Mouse (Mus musculus): Measurements from ENCODE around the gene Arxes2. TPM values are rescaled to one million over a fixed set of nuclear protein-coding genes. Genes with fewer than 3 reads are reported as not detected.

The Arxes2 gene
- total and polyA plus RNA-seq, 2 experiments from 2014 or later = 14.9 to 37.5 TPM

- 41% methylated on average over 4 of the region's 4 CpGs for WGBS
- Histone ChIP-seq H3K27ac (ENCODE audit: low read depth) (peak overlapping the region; percentile 68), H3K36me3 (replicated peaks; ENCODE audit: control insufficient read depth, insufficient read depth, low read length) (no peaks in the 10 kb centered on the region), H3K9me3 (replicated peaks; ENCODE audit: control insufficient read depth, low read length) (no peaks in the 10 kb centered on the region), H3K4me1 (ENCODE audit: control insufficient read depth, insufficient read depth) (no peaks in the 10 kb centered on the region), H3K4me2 (ENCODE audit: low read depth, low read length) (no peak overlapping the region), H3K4me3 (ENCODE audit: low read depth, low read length) (no peak overlapping the region), H3K9ac (replicated peaks; ENCODE audit: low read depth, low read length) (no peak overlapping the region), H3K27me3 (ENCODE audit: control insufficient read depth, insufficient read depth, low read length) (no peaks in the 10 kb centered on the region)
- DNase-seq (ENCODE audit: low spot score) (no peak), ATAC-seq (ENCODE audit: insufficient read depth, low read depth) (peak; percentile 59; the same call in 1 of the 2 replicates)
- TF ChIP-seq CTCF (IDR thresholded peaks at IDR 0.05; ENCODE audit: low read depth) (no peak), EP300 (IDR thresholded peaks at IDR 0.05; ENCODE audit: low read depth) (no peak)
These were observed 34.1 kb upstream of the Arxes2 start for GRCm38 (mm10) chrX:135959536-135959935.

DNA sequence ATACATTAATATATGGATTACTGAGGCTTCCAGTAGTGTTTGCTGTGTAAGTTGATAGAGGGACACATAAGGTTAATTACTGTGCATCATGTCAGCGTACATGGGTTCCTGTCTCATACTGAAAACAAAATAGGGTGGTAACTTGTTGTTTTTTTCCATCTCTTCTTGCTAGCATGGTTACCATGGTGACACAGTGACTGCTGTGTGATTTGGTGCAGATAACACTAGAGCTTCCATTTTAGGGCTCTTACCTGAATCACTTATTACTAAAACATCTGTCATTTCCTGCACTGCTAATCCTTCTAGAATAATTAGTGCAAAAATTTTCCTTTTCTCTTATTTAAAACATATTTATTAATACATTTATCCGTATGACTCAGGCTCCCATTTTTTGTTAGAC lies 31.3 kb upstream of the Arxes2 start:
- H3K4me2 ChIP-seq (ENCODE audit: low read depth, low read length) = no peak overlapping the region
- H3K27me3 ChIP-seq (ENCODE audit: control insufficient read depth, insufficient read depth, low read length) = no peaks in the 10 kb centered on the region
- WGBS = 64% methylated on average over 2 of the region's 2 CpGs
- H3K4me3 ChIP-seq (ENCODE audit: low read depth, low read length) = no peak overlapping the region
- DNase-seq (ENCODE audit: low spot score) (no peak), ATAC-seq (ENCODE audit: insufficient read depth, low read depth) (no peak)
- H3K9me3 ChIP-seq (replicated peaks; ENCODE audit: control insufficient read depth, low read length) = no peaks in the 10 kb centered on the region
- no peak overlapping the region for H3K9ac ChIP-seq (replicated peaks; ENCODE audit: low read depth, low read length)
- TF ChIP-seq EP300 (IDR thresholded peaks at IDR 0.05; ENCODE audit: low read depth) = no peak
- TF ChIP-seq CTCF (IDR thresholded peaks at IDR 0.05; ENCODE audit: low read depth) = no peak
- H3K4me1 ChIP-seq (ENCODE audit: control insufficient read depth, insufficient read depth) = no peaks in the 10 kb centered on the region
- H3K27ac ChIP-seq (ENCODE audit: low read depth) = no peak overlapping the region
- H3K36me3 ChIP-seq (replicated peaks; ENCODE audit: control insufficient read depth, insufficient read depth, low read length) = no peaks in the 10 kb centered on the region

DNA sequence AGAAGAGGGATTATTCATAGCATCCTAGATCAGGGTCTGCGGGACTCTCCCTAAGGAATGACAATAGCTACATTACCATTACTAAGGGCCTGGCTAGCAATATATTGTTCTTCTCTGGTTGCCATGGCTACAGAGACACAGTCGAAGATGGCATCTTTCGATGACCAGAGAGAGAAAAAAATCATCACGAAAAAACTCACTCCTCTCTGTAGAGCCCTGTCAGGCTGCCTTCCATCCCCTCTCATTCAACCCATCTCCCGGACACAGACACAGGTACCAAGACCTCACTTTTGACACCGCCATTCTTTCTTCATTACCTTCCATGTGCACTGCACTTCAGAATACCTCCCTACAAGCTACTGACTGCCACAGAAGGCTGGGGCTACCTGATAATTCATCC lies 30.5 kb upstream of the Arxes2 start:
- Histone ChIP-seq H3K4me1 (ENCODE audit: control insufficient read depth, insufficient read depth) (no peaks in the 10 kb centered on the region), H3K9ac (replicated peaks; ENCODE audit: low read depth, low read length) (no peak overlapping the region), H3K27ac (ENCODE audit: low read depth) (no peak overlapping the region), H3K27me3 (ENCODE audit: control insufficient read depth, insufficient read depth, low read length) (no peaks in the 10 kb centered on the region), H3K4me3 (ENCODE audit: low read depth, low read length) (no peak overlapping the region), H3K4me2 (ENCODE audit: low read depth, low read length) (no peak overlapping the region), H3K36me3 (replicated peaks; ENCODE audit: control insufficient read depth, insufficient read depth, low read length) (no peaks in the 10 kb centered on the region), H3K9me3 (replicated peaks; ENCODE audit: control insufficient read depth, low read length) (no peaks in the 10 kb centered on the region)
- TF ChIP-seq CTCF (IDR thresholded peaks at IDR 0.05; ENCODE audit: low read depth) (no peak), EP300 (IDR thresholded peaks at IDR 0.05; ENCODE audit: low read depth) (no peak)
- WGBS = 57% methylated on average over 6 of the region's 6 CpGs
- ATAC-seq (ENCODE audit: insufficient read depth, low read depth) (no peak), DNase-seq (ENCODE audit: low spot score) (no peak)

DNA sequence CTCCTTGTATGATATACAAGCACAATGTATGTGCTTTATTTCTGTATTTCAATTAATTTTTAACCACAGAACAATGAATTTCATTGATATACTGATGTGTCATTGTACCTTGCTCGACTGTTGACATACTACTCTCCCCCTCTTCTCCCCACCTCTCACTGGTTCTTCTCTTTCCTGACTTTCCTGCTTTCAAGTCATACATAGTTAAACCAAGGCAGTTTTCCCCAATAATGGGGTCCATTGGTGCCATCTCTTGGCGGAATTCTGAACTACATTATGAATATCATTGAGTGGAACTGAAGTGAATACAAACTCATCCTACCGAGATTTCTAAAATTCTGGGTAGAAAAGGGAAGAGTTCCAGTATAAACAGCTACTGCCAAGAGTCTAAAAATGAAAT lies 30.0 kb upstream of the Arxes2 start:
- no peak overlapping the region for H3K4me2 ChIP-seq (ENCODE audit: low read depth, low read length)
- no peak overlapping the region for H3K27ac ChIP-seq (ENCODE audit: low read depth)
- DNase-seq (ENCODE audit: low spot score) (peak; percentile 11), ATAC-seq (ENCODE audit: insufficient read depth, low read depth) (no peak)
- H3K36me3 ChIP-seq (replicated peaks; ENCODE audit: control insufficient read depth, insufficient read depth, low read length) = no peaks in the 10 kb centered on the region
- TF ChIP-seq EP300 (IDR thresholded peaks at IDR 0.05; ENCODE audit: low read depth) = no peak
- TF ChIP-seq CTCF (IDR thresholded peaks at IDR 0.05; ENCODE audit: low read depth) = peak; percentile 47
- no peaks in the 10 kb centered on the region for H3K9me3 ChIP-seq (replicated peaks; ENCODE audit: control insufficient read depth, low read length)
- H3K9ac ChIP-seq (replicated peaks; ENCODE audit: low read depth, low read length) = no peak overlapping the region
- H3K27me3 ChIP-seq (ENCODE audit: control insufficient read depth, insufficient read depth, low read length) = no peaks in the 10 kb centered on the region
- H3K4me3 ChIP-seq (ENCODE audit: low read depth, low read length) = no peak overlapping the region
- H3K4me1 ChIP-seq (ENCODE audit: control insufficient read depth, insufficient read depth) = no peaks in the 10 kb centered on the region
- WGBS = 15% methylated on average over 3 of the region's 3 CpGs

DNA sequence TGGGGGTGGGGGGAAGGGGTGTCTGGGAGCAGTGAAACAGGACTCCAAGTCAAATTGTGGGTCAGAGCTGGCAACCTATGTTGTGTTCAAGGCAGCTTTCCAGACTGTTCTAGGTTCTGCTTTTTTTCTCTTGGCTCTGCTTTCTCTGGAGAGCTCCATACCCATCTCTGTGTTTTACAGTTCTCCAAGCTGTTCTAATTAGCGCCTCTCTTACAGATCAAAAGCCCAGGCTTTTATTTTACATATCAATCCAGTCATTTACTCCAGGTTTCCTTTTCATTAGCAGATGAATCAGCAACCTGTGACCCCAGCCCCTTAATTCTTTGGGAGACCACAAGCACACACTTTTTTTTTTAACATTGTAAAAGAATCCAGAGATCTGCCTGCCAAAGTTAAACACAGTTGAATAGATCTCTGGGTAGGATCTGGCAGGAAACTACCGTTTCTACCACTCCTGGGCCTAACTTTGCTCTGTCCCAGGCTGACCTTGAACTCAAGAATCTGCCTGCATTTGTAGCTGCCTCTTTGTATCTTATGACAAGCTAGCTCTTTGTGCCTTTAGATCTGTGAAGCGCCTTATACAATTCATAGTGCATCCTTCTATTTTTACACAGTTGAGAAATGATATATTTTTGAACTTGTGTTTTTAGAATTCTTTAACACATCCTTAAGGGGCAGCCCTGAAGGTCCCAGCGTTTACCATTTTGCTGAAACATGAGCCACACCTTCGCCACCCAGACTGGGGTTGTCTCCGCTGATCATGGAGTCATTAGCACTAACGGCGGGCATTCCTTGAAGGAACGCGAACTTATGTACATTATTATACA lies 19.8 kb upstream of the Arxes2 start:
- WGBS = 70% methylated on average over 10 of the region's 10 CpGs
- Histone ChIP-seq H3K9me3 (replicated peaks; ENCODE audit: control insufficient read depth, low read length) (no peaks in the 10 kb centered on the region), H3K9ac (replicated peaks; ENCODE audit: low read depth, low read length) (no peak overlapping the region), H3K4me1 (ENCODE audit: control insufficient read depth, insufficient read depth) (no peaks in the 10 kb centered on the region), H3K4me3 (ENCODE audit: low read depth, low read length) (no peak overlapping the region), H3K36me3 (replicated peaks; ENCODE audit: control insufficient read depth, insufficient read depth, low read length) (no peaks in the 10 kb centered on the region), H3K27me3 (ENCODE audit: control insufficient read depth, insufficient read depth, low read length) (no peaks in the 10 kb centered on the region), H3K27ac (ENCODE audit: low read depth) (no peak overlapping the region), H3K4me2 (ENCODE audit: low read depth, low read length) (no peak overlapping the region)
- DNase-seq (ENCODE audit: low spot score) = no peak
- TF ChIP-seq EP300 (IDR thresholded peaks at IDR 0.05; ENCODE audit: low read depth) (no peak), CTCF (IDR thresholded peaks at IDR 0.05; ENCODE audit: low read depth) (no peak)
- ATAC-seq (ENCODE audit: insufficient read depth, low read depth) = no peak

Measured in heart, postnatal 0 days (tissue).